Mouse (Mus musculus): Measurements from ENCODE around the gene Sim1. TPM values are rescaled to one million over a fixed set of nuclear protein-coding genes. Genes with fewer than 3 reads are reported as not detected.

The Sim1 gene
- polyA plus RNA-seq, 1 experiment from 2014 or later = 5.1 TPM

DNA sequence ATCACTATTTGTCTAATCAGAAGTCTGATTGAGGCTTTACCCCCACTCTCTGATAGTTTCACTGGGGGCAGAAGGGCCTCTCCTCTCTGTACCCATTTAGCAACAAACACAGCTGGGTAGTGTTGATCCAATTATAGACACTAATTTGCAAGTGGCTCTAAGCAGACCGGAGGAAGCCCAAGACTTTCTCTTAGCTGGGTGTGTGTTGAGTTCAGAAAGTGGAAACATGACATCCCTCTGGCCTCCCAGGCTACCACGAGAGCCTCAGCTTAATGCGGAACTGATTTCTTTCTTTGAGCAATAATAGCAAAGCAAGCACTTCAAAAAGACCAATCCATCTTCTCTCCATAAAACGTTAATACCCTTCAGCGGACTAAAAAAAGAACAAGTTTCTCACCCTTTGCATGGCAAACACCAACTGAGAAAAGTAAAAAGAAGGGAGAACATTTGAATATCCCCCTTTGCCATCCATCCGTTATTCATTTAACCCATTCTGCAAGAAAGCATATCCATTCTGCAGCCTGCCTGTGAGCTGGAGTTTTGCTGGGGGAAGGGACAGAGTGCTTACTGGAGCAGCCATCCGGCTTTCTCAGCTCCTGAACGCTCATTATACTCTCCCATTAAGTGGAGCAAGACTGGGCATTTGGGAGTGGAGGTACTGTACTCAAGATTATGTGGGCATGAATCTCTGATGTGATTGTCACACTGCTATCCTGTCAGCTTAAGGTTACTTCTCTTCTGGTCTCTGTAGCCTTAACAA, 117.0 kb downstream of the Sim1 start:
- Histone ChIP-seq H3K27me3 (peaks cover 40% of the 10 kb centered on the region), H3K4me3 (no peak overlapping the region), H3K4me2 (replicated peaks) (peak overlapping the region; percentile 10; the same call in 1 of the 2 replicates), H3K4me1 (peaks cover 25% of the 10 kb centered on the region), H3K9ac (replicated peaks) (no peak overlapping the region), H3K36me3 (no peaks in the 10 kb centered on the region), H3K9me3 (no peaks in the 10 kb centered on the region), H3K27ac (replicated peaks) (peak overlapping the region; percentile 22; the same call in 1 of the 2 replicates)
- 3% methylated on average over 8 of the region's 8 CpGs for WGBS
- peak; percentile 88 for ATAC-seq (ENCODE audit: low FRiP score, low read depth)

DNA sequence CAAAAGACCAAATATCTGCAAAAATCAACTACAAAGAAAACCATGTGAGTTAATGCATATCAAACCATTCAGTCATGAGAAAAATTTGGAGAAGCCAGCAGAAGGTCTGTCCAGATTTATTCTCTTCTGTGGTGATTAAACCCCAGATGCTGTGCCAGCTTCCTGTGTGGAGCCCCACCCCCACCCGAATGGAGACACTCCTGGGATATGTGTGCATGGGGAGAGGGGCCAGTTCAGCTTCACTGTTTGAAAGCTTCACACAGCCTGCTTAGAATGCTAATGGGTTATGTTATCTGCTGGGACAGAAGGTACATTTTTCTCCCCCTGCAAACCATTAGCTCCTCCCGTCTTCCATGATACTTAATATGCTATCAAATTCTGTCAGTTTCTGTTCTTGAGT, 120.3 kb downstream of the Sim1 start:
- no peaks in the 10 kb centered on the region for H3K36me3 ChIP-seq
- no peak overlapping the region for H3K4me2 ChIP-seq (replicated peaks)
- no peak overlapping the region for H3K9ac ChIP-seq (replicated peaks)
- H3K27me3 ChIP-seq = peaks cover 45% of the 10 kb centered on the region
- H3K9me3 ChIP-seq = no peaks in the 10 kb centered on the region
- H3K27ac ChIP-seq (replicated peaks) = no peak overlapping the region
- no peak overlapping the region for H3K4me3 ChIP-seq
- H3K4me1 ChIP-seq = peaks cover 19% of the 10 kb centered on the region
- WGBS = 25% methylated on average over 2 of the region's 2 CpGs
- ATAC-seq (ENCODE audit: low FRiP score, low read depth) = peak; percentile 72

DNA sequence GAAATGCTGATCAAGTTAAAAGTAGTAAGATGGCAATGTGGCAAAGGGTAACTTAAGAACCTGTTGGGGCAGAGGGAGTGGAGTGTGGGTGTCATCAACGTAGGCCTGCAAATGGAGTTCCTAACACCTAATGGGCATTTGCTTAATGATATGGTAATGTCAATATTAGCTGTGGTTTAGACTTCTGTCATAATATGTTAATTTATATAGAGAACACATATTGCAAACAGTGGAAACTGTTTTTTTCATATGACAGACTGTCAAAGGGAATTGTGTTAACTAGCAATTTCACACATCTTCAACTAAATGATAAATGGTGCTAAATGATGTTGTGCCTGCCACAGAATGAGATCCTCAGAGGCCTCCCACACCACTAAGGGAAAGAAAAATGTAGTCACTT, 120.8 kb downstream of the Sim1 start:
- ATAC-seq (ENCODE audit: low FRiP score, low read depth) = no peak
- Histone ChIP-seq H3K9ac (replicated peaks) (no peak overlapping the region), H3K36me3 (no peaks in the 10 kb centered on the region), H3K9me3 (no peaks in the 10 kb centered on the region), H3K4me1 (peaks cover 19% of the 10 kb centered on the region), H3K4me2 (replicated peaks) (no peak overlapping the region), H3K4me3 (no peak overlapping the region), H3K27ac (replicated peaks) (no peak overlapping the region), H3K27me3 (peaks cover 40% of the 10 kb centered on the region)
- 53% methylated on average over 1 of the region's 1 CpGs for WGBS

DNA sequence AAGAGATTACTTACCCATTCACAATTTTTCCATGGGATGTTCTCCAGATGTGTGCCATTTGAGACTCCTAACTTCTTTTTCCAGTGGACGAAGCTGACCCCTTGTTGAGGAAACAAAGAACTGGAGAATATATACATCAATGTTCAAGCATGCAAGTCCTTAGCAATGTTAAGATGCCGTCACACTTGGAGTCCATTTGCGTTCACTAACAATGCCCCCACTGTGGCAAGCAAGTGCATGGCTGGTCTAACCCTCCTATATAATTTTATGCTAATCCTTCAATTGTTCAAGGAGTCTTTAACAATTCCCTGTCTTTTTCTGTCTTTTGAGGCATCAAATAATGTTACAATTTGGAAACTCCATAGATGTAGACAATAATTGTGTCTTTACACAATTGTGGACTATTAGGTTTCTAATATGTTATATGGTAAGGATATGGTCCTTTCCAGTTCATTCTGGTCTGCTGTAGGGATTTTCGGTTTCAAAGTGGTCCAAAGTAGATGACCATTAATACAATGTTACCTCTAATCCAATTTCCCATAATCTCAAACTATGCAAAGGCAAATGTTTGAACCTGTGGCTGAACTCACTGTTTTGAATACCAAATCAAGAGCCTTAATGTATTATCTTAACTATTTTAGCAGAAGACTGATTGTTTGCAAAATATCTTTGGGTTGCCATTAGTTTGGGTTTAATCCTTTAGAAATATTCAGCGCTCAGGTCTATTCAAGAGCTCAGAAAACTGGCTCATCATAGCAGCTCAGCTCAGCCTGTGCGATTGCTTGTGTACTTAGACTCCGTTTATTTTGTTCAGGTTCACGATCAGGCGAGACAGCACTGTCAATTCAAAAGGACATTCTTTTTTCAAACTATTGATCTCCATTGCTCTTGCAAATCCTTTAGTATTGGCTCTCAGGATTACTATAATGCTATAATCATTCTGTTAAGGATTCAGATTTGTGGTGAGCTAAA, 129.0 kb downstream of the Sim1 start:
- H3K36me3 ChIP-seq = no peaks in the 10 kb centered on the region
- ATAC-seq (ENCODE audit: low FRiP score, low read depth) = peak; percentile 90
- H3K4me1 ChIP-seq = peaks cover 7% of the 10 kb centered on the region; the same call in 1 of the 2 replicates
- H3K4me2 ChIP-seq (replicated peaks) = 0 out of 2 replicates have a peak overlapping the region, but pooled peaks have one; percentile 2
- peaks cover 10% of the 10 kb centered on the region for H3K27me3 ChIP-seq
- H3K9me3 ChIP-seq = no peaks in the 10 kb centered on the region
- no peak overlapping the region for H3K9ac ChIP-seq (replicated peaks)
- 16% methylated on average over 9 of the region's 9 CpGs for WGBS
- H3K27ac ChIP-seq (replicated peaks) = no peak overlapping the region
- no peak overlapping the region for H3K4me3 ChIP-seq
